Comparison of ENCODE assay signal across 27 mouse cellular contexts in the genomic region with DNA sequence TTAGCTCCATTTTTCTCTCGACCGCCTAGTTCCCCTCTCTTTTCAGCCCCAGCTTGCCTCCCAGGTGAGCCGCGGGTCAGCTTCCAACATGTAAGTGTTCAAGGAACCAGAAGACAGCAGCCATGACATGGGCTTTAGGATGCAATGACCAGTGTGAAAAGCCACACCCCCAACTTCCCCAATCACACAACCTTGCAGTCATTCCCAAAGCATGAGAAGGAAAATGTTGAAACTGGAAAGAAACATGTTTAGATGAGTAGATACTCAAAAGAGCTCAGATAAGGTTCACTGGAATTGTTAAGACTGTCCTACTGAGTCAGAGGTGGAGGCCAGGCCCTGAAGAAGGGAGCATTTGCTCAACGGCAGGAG. TPM values are rescaled to one million over a fixed set of nuclear protein-coding genes. Genes with fewer than 3 reads are reported as not detected.
DNase-seq lines count a peak whose midpoint lies in the region; ATAC-seq and TF ChIP-seq lines count a peak whose summit lies in the region.
"Had no signal": no experiment of that assay in that cellular context is flagged by ENCODE, and none has a peak within 500 bp of the region (broad histone marks: within the 10 kb centered on the region; RNA-seq: fewer than 3 reads in every experiment).

No protein-coding gene starts in this region.

- H3K36me3 ChIP-seq in ES-Bruce4 (ENCODE audit: control insufficient read depth, insufficient read depth, low read length, poor library complexity, severe bottlenecking): no peaks in the 10 kb centered on the region
- H3K36me3 ChIP-seq in ES-E14 (ENCODE audit: control insufficient read depth, insufficient read depth, low read length, poor library complexity, severe bottlenecking): no peaks in the 10 kb centered on the region; the same call in 1 of the 2 replicates
- H3K36me3 ChIP-seq in forebrain, embryonic 11.5 days (ENCODE audit: control insufficient read depth, insufficient read depth, low read length): no peaks in the 10 kb centered on the region
- H3K36me3 ChIP-seq: embryonic facial prominence, embryonic 13.5 days; embryonic facial prominence, embryonic 15.5 days; forebrain, embryonic 10.5 days; forebrain, embryonic 15.5 days had no signal

- H3K9ac ChIP-seq in ES-Bruce4 (ENCODE audit: low read depth, poor library complexity, severe bottlenecking) (no peak overlapping the region), ES-E14 (ENCODE audit: insufficient read depth, low read depth, low read length, poor library complexity, severe bottlenecking) (no peak overlapping the region)
- no peak overlapping the region for H3K9ac ChIP-seq in forebrain, embryonic 11.5 days (ENCODE audit: low read length)
- H3K9ac ChIP-seq: embryonic facial prominence, embryonic 13.5 days; embryonic facial prominence, embryonic 15.5 days; forebrain, embryonic 13.5 days; forebrain, embryonic 15.5 days; forebrain, postnatal 0 days had no signal

- WGBS in forebrain, embryonic 11.5 days: 88% methylated on average over 5 of the region's 5 CpGs

- TF ChIP-seq POLR2A in ES-Bruce4 (IDR thresholded peaks at IDR 0.05; ENCODE audit: insufficient read depth, low read length): no peak

- H3K27ac ChIP-seq in ES-Bruce4 (ENCODE audit: insufficient read depth, low read length) (peak overlapping the region; percentile 69), ES-E14 (ENCODE audit: insufficient read depth, low read depth, low read length, poor library complexity, severe bottlenecking) (peak overlapping the region; percentile 88)
- H3K27ac ChIP-seq in forebrain, embryonic 11.5 days (ENCODE audit: low read depth, low read length): no peak overlapping the region
- H3K27ac ChIP-seq: embryonic facial prominence, embryonic 13.5 days; embryonic facial prominence, embryonic 15.5 days; forebrain, embryonic 10.5 days; forebrain, embryonic 13.5 days; forebrain, embryonic 15.5 days had no signal

- no peak for ATAC-seq in forebrain, embryonic 11.5 days (replicated peaks; ENCODE audit: low FRiP score)
- ATAC-seq: CD4-positive, CD25-positive, alpha-beta regulatory T cell, adult 4 months; forebrain, embryonic 13.5 days; forebrain, embryonic 15.5 days; forebrain, postnatal 0 days had no signal

- no peaks in the 10 kb centered on the region for H3K4me1 ChIP-seq in ES-Bruce4 (ENCODE audit: control insufficient read depth, insufficient read depth, low read length)
- peaks cover 0 to 3% of the 10 kb centered on the region in 2 experiments; a peak in 2 of 4 replicates for H3K4me1 ChIP-seq in ES-E14 (ENCODE audit: control insufficient read depth in 2 of 2, insufficient read depth in 2 of 2, low read length in 2 of 2, poor library complexity in 1 of 2)
- no peaks in the 10 kb centered on the region for H3K4me1 ChIP-seq in forebrain, embryonic 11.5 days (replicated peaks; ENCODE audit: control insufficient read depth, insufficient read depth, low read length)
- H3K4me1 ChIP-seq: embryonic facial prominence, embryonic 15.5 days; forebrain, embryonic 10.5 days; forebrain, embryonic 13.5 days; forebrain, embryonic 15.5 days had no signal

- in situ Hi-C loops in ES-E14 (cut with MboI; ENCODE audit: low sequenced_read_pairs in 2 of 2, unreplicated experiment in 2 of 2): no loop called here

- DNase-seq in ES-E14 (ENCODE audit: low read depth, low spot score) (no peak), ZHBTc4 (ENCODE audit: low read depth, low spot score) (peak; percentile 69)
- DNase-seq in forebrain, embryonic 11.5 days (ENCODE audit: low spot score): no peak
- no peak for DNase-seq in kidney, adult 9 months
- DNase-seq: adrenal gland, adult 2 months; adrenal gland, postnatal 10 days; adrenal gland, postnatal 25 days; B cell, adult 2 months; cerebellum, adult 11 months; cerebellum, adult 18-20 months; cerebellum, adult 8-10 months; cerebellum, adult 9-11 months; cerebellum, postnatal 14 days; cerebellum, postnatal 36 days; embryo, embryonic 11 days; forebrain, postnatal 0 days had no signal

- H3K4me3 ChIP-seq in ES-Bruce4 (ENCODE audit: low read depth, low read length) (no peak overlapping the region), ES-E14 (ENCODE audit: insufficient read depth in 1 of 2, low read depth in 1 of 2, low read length in 2 of 2, poor library complexity in 1 of 2, severe bottlenecking in 1 of 2) (no peak overlapping the region)
- H3K4me3 ChIP-seq in forebrain, embryonic 11.5 days (ENCODE audit: low read depth, low read length): no peak overlapping the region
- H3K4me3 ChIP-seq: embryonic facial prominence, embryonic 13.5 days; embryonic facial prominence, embryonic 15.5 days; erythroblast, embryonic 14.5 days; forebrain, embryonic 10.5 days; forebrain, embryonic 13.5 days; forebrain, embryonic 15.5 days had no signal

- H3K9me3 ChIP-seq in ES-Bruce4 (replicated peaks; ENCODE audit: control insufficient read depth, insufficient read depth, low read length, poor library complexity, severe bottlenecking): no peaks in the 10 kb centered on the region
- no peaks in the 10 kb centered on the region for H3K9me3 ChIP-seq in ES-E14 (ENCODE audit: control insufficient read depth, insufficient read depth, low read depth, low read length)
- H3K9me3 ChIP-seq in forebrain, embryonic 11.5 days (ENCODE audit: control insufficient read depth, low read length): no peaks in the 10 kb centered on the region
- H3K9me3 ChIP-seq: embryonic facial prominence, embryonic 13.5 days; embryonic facial prominence, embryonic 15.5 days; forebrain, embryonic 10.5 days; forebrain, embryonic 13.5 days; forebrain, embryonic 15.5 days had no signal

- TF ChIP-seq CTCF in ES-Bruce4 (IDR thresholded peaks at IDR 0.05; ENCODE audit: low read depth, low read length): no peak

- no peak for TF ChIP-seq EP300 in ES-Bruce4 (IDR thresholded peaks at IDR 0.05; ENCODE audit: insufficient read depth, low read depth, low read length)

- H3K4me2 ChIP-seq in forebrain, embryonic 11.5 days (ENCODE audit: low read depth, low read length, severe bottlenecking): no peak overlapping the region
- H3K4me2 ChIP-seq: embryonic facial prominence, embryonic 13.5 days; embryonic facial prominence, embryonic 15.5 days; forebrain, embryonic 13.5 days; forebrain, embryonic 15.5 days had no signal

- H3K27me3 ChIP-seq in ES-Bruce4 (ENCODE audit: control insufficient read depth, insufficient read depth, low read length, poor library complexity, severe bottlenecking): no peaks in the 10 kb centered on the region
- no peaks in the 10 kb centered on the region for H3K27me3 ChIP-seq in forebrain, embryonic 11.5 days (ENCODE audit: control insufficient read depth, insufficient read depth, low read length)
- H3K27me3 ChIP-seq: embryonic facial prominence, embryonic 13.5 days; embryonic facial prominence, embryonic 15.5 days; forebrain, embryonic 13.5 days; forebrain, embryonic 15.5 days had no signal

TF ChIP-seq in ES-E14, 5 proteins besides CTCF, POLR2A, EP300 and RAD21:
- TF ChIP-seq CHD2 (IDR thresholded peaks at IDR 0.05; ENCODE audit: low read depth, low read length) (no peak), ZC3H11A (IDR thresholded peaks at IDR 0.05; ENCODE audit: borderline replicate concordance, low read depth, low read length) (no peak), HCFC1 (IDR thresholded peaks at IDR 0.05; ENCODE audit: borderline replicate concordance, insufficient read depth, low read length) (no peak), ZNF384 (IDR thresholded peaks at IDR 0.05; ENCODE audit: low read depth, low read length) (no peak), MAFK (IDR thresholded peaks at IDR 0.05; ENCODE audit: insufficient read depth, low read depth, low read length) (no peak)

RNA-seq across cellular contexts. Expression of gene Col6a6, which starts 11.2 kb away (rescaled TPM):
- polyA plus RNA-seq in ES-Bruce4 (2011; ENCODE audit: insufficient read depth, insufficient read length, low read depth, missing spikeins): not detected in 2 replicates
- 0.53 and 0.58 TPM in 2 replicates for total RNA-seq in ES-E14 (2012; rRNA removed)
- 0.09 TPM in 1 of 2 replicates, not detected in the other for polyA plus RNA-seq in forebrain, embryonic 11.5 days (2014; fragmentation: Nextera tagmentation; extraction: Ambion mirVana)
- total RNA-seq: CH12.LX; common myeloid progenitor, adult 5-6 weeks; MEL had no signal
- polyA plus RNA-seq: CD4-positive, CD25-positive, alpha-beta regulatory T cell, adult 4 months had no signal
